Mouse (Mus musculus) midbrain, embryonic 12.5 days (tissue): ENCODE data around the gene Eci1. TPM values are rescaled to one million over a fixed set of nuclear protein-coding genes. Genes with fewer than 3 reads are reported as not detected.
A peak's percentile ranks its signal among the peaks of the same experiment; 100 is the strongest.
"Not testable (repeated sequence)": the region's sequence is repeated elsewhere in the genome, so short reads cannot be mapped to it uniquely, and the experiment has no call there.

ENCODE experiments used
- ATAC-seq: fragments of 200-750 bp; cut with Nextera tagmentation; 2 replicates; pipeline ENCODE4 v1.8.0; 2017; ENCODE audit warnings: low read depth, moderate TSS enrichment, moderate library complexity; ENCODE audit not compliant: low FRiP score
- H3K27ac ChIP-seq: fragments of 300-500 bp; sonication (generic); replicated peaks from 2 replicates; pipeline ENCODE4 v1.5.1; 2016; ENCODE audit warnings: mild to moderate bottlenecking
- H3K27me3 ChIP-seq: fragments of 300-500 bp; sonication (generic); 2 replicates; pipeline ENCODE4 v1.6.1; 2016; ENCODE audit warnings: mild to moderate bottlenecking
- H3K36me3 ChIP-seq: fragments of 300-500 bp; sonication (generic); 2 replicates; pipeline ENCODE4 v1.6.1; 2016
- H3K4me1 ChIP-seq: fragments of 300-500 bp; sonication (generic); 2 replicates; pipeline ENCODE4 v1.6.1; 2016
- H3K4me2 ChIP-seq: fragments of 300-500 bp; sonication (generic); replicated peaks from 2 replicates; pipeline ENCODE4 v1.6.1; 2016; ENCODE audit warnings: mild to moderate bottlenecking, moderate library complexity
- H3K4me3 ChIP-seq: fragments of 300-500 bp; sonication (generic); 2 replicates; pipeline ENCODE4 v1.5.1; 2016; ENCODE audit warnings: mild to moderate bottlenecking
- H3K9ac ChIP-seq: fragments of 300-500 bp; sonication (generic); replicated peaks from 2 replicates; pipeline ENCODE4 v1.6.1; 2016; ENCODE audit warnings: mild to moderate bottlenecking, moderate library complexity
- H3K9me3 ChIP-seq: fragments of 300-500 bp; sonication (generic); 2 replicates; pipeline ENCODE4 v1.6.1; 2016; ENCODE audit warnings: mild to moderate bottlenecking
- whole genome bisulfite sequencing: fragments of 180-500 bp; shearing (Covaris S2); methylation state at CpG from one replicate; pipeline ENCODE4 v1.1.7; 2016; 5-methylcytosine and 5-hydroxymethylcytosine counted together
- polyA plus RNA-seq: library from polyadenylated mRNA; unstranded; fragments of >200 nt; fragmentation: Nextera tagmentation; extraction: Ambion mirVana; gene quantifications from 2 replicates; pipeline ENCODE4 v1.2.1, GENCODE M21; 2016

Eci1 gene
- polyA plus RNA-seq, 1 experiment from 2014 or later, result 68.0 TPM

- Histone ChIP-seq H3K4me1 (no peaks in the 10 kb centered on the region), H3K9me3 (no peaks in the 10 kb centered on the region), H3K36me3 (peaks cover 88% of the 10 kb centered on the region), H3K4me2 (no peak overlapping the region), H3K9ac (no peak overlapping the region), H3K27me3 (no peaks in the 10 kb centered on the region), H3K4me3 (no peak overlapping the region), H3K27ac (no peak overlapping the region)
- 40% methylated on average over 2 of the region's 2 CpGs for WGBS
- ATAC-seq, result no peak
Measured at GRCm38 (mm10) chr17:24441148-24441547, 14.7 kb downstream of the Eci1 start.

GRCm38 (mm10) chr17:24442107-24442506 lies 15.7 kb downstream of the Eci1 start:
- WGBS, result 89% methylated on average over 14 of the region's 14 CpGs

GRCm38 (mm10) chr17:24442632-24443155 lies 16.3 kb downstream of the Eci1 start, which contains the start of gene Dnase1l2:
TSS of gene Dnase1l2 (minus strand) at chr17:24443105.
- Histone ChIP-seq H3K27ac (no peak within 1 kb of the TSS), H3K4me3 (no peak within 1 kb of the TSS), H3K27me3 (no peaks in the 10 kb centered on the region), H3K9ac (no peak within 1 kb of the TSS), H3K4me2 (no peak within 1 kb of the TSS), H3K36me3 (peaks cover 97% of the 10 kb centered on the region), H3K4me1 (no peaks in the 10 kb centered on the region), H3K9me3 (no peaks in the 10 kb centered on the region)
- WGBS, result 74% methylated on average over 7 of the region's 7 CpGs
- no peak for ATAC-seq

More at GRCm38 (mm10) chr17:24442107-24442506, 15.7 kb downstream of the Eci1 start:
- H3K4me2 ChIP-seq, result no peak overlapping the region
- H3K9ac ChIP-seq, result no peak overlapping the region
- no peaks in the 10 kb centered on the region for H3K9me3 ChIP-seq
- no peak overlapping the region for H3K27ac ChIP-seq
- H3K4me3 ChIP-seq, result no peak overlapping the region
- H3K4me1 ChIP-seq, result no peaks in the 10 kb centered on the region
- ATAC-seq, result no peak
- peaks cover 95% of the 10 kb centered on the region for H3K36me3 ChIP-seq
- no peaks in the 10 kb centered on the region for H3K27me3 ChIP-seq

GRCm38 (mm10) chr17:24443409-24443808 lies 17.0 kb downstream of the Eci1 start:
- no peaks in the 10 kb centered on the region for H3K27me3 ChIP-seq
- H3K4me2 ChIP-seq, result no peak overlapping the region
- 95% methylated on average over 4 of the region's 4 CpGs for WGBS
- H3K27ac ChIP-seq, result no peak overlapping the region
- H3K9ac ChIP-seq, result no peak overlapping the region
- no peaks in the 10 kb centered on the region for H3K9me3 ChIP-seq
- H3K36me3 ChIP-seq, result peaks cover 99% of the 10 kb centered on the region
- no peak for ATAC-seq
- no peak overlapping the region for H3K4me3 ChIP-seq
- no peaks in the 10 kb centered on the region for H3K4me1 ChIP-seq

- no peak overlapping the region for H3K9ac ChIP-seq
- no peak for ATAC-seq
- peaks cover 99% of the 10 kb centered on the region for H3K36me3 ChIP-seq
- H3K9me3 ChIP-seq, result no peaks in the 10 kb centered on the region
- H3K4me2 ChIP-seq, result no peak overlapping the region
- no peak overlapping the region for H3K4me3 ChIP-seq
- H3K27me3 ChIP-seq, result no peaks in the 10 kb centered on the region
- 95% methylated on average over 8 of the region's 8 CpGs for WGBS
- H3K4me1 ChIP-seq, result no peaks in the 10 kb centered on the region
- no peak overlapping the region for H3K27ac ChIP-seq
Measured at GRCm38 (mm10) chr17:24446590-24446989, 20.1 kb downstream of the Eci1 start.

GRCm38 (mm10) chr17:24449507-24449906 lies 23.1 kb downstream of the Eci1 start:
- 89% methylated on average over 6 of the region's 6 CpGs for WGBS
- Histone ChIP-seq H3K4me2 (no peak overlapping the region), H3K9ac (no peak overlapping the region), H3K27ac (no peak overlapping the region), H3K4me3 (no peak overlapping the region), H3K4me1 (peaks cover 12% of the 10 kb centered on the region), H3K36me3 (peaks cover 70% of the 10 kb centered on the region), H3K9me3 (no peaks in the 10 kb centered on the region), H3K27me3 (no peaks in the 10 kb centered on the region)
- ATAC-seq, result no peak

- Histone ChIP-seq H3K9ac (no peak overlapping the region), H3K9me3 (no peaks in the 10 kb centered on the region), H3K4me2 (no peak overlapping the region), H3K27ac (no peak overlapping the region), H3K4me3 (no peak overlapping the region), H3K36me3 (peaks cover 53% of the 10 kb centered on the region), H3K27me3 (no peaks in the 10 kb centered on the region), H3K4me1 (peaks cover 12% of the 10 kb centered on the region)
- no peak for ATAC-seq
- WGBS, result 96% methylated on average over 6 of the region's 6 CpGs
Measured at GRCm38 (mm10) chr17:24451220-24451619, 24.8 kb downstream of the Eci1 start.

GRCm38 (mm10) chr17:24453372-24453771 lies 26.9 kb downstream of the Eci1 start:
- WGBS, result 92% methylated on average over 2 of the region's 2 CpGs
- no peak overlapping the region for H3K4me3 ChIP-seq
- H3K4me2 ChIP-seq, result peak overlapping the region; percentile 67

GRCm38 (mm10) chr17:24454218-24454755 lies 27.8 kb downstream of the Eci1 start:
- peak overlapping the region; percentile 90 for H3K27ac ChIP-seq
- peaks cover 22% of the 10 kb centered on the region for H3K36me3 ChIP-seq
- peak overlapping the region; percentile 83 for H3K4me3 ChIP-seq
- no peaks in the 10 kb centered on the region for H3K9me3 ChIP-seq
- peaks cover 12% of the 10 kb centered on the region for H3K4me1 ChIP-seq
- H3K9ac ChIP-seq, result peak overlapping the region; percentile 89
- no peaks in the 10 kb centered on the region for H3K27me3 ChIP-seq
- ATAC-seq, result no peak
- H3K4me2 ChIP-seq, result peak overlapping the region; percentile 67
- 10% methylated on average over 14 of the region's 14 CpGs for WGBS

More at GRCm38 (mm10) chr17:24453372-24453771, 26.9 kb downstream of the Eci1 start:
- Histone ChIP-seq H3K27ac (no peak overlapping the region), H3K4me1 (peaks cover 12% of the 10 kb centered on the region), H3K9ac (no peak overlapping the region), H3K36me3 (peaks cover 32% of the 10 kb centered on the region), H3K9me3 (no peaks in the 10 kb centered on the region), H3K27me3 (no peaks in the 10 kb centered on the region)
- no peak for ATAC-seq

GRCm38 (mm10) chr17:24454756-24455522 lies 28.5 kb downstream of the Eci1 start:
- under 1% methylated on average over 67 of the region's 67 CpGs for WGBS
- ATAC-seq, result peak; percentile 95
- peak overlapping the region; percentile 67 for H3K4me2 ChIP-seq
- H3K9me3 ChIP-seq, result no peaks in the 10 kb centered on the region
- H3K4me3 ChIP-seq, result peak overlapping the region; percentile 83
- peaks cover 16% of the 10 kb centered on the region for H3K36me3 ChIP-seq
- peak overlapping the region; percentile 90 for H3K27ac ChIP-seq
- peaks cover 12% of the 10 kb centered on the region for H3K4me1 ChIP-seq
- no peaks in the 10 kb centered on the region for H3K27me3 ChIP-seq
- peak overlapping the region; percentile 89 for H3K9ac ChIP-seq

- not testable (repeated sequence) for H3K27me3 ChIP-seq, H3K9me3 ChIP-seq, H3K36me3 ChIP-seq, H3K27ac ChIP-seq, H3K9ac ChIP-seq
- Histone ChIP-seq H3K4me3 (peak overlapping the region; percentile 83), H3K4me1 (peaks cover 12% of the 10 kb centered on the region), H3K4me2 (peak overlapping the region; percentile 67)
- peak; percentile 35 for ATAC-seq
- WGBS, result 54% methylated on average over 10 of the region's 10 CpGs
Measured at GRCm38 (mm10) chr17:24455523-24456206, 29.2 kb downstream of the Eci1 start.

- H3K27ac ChIP-seq, result no peak overlapping the region
- H3K27me3 ChIP-seq, result no peaks in the 10 kb centered on the region
- H3K4me1 ChIP-seq, result no peaks in the 10 kb centered on the region
- no peaks in the 10 kb centered on the region for H3K36me3 ChIP-seq
- H3K4me3 ChIP-seq, result no peak overlapping the region
- H3K4me2 ChIP-seq, result no peak overlapping the region
- no peaks in the 10 kb centered on the region for H3K9me3 ChIP-seq
- 68% methylated on average over 2 of the region's 2 CpGs for WGBS
- H3K9ac ChIP-seq, result no peak overlapping the region
- ATAC-seq, result no peak
Measured at GRCm38 (mm10) chr17:24461580-24461979, 35.1 kb downstream of the Eci1 start.
